Mouse (Mus musculus) MEL (cell line): ENCODE measurements at regions not wholly inside any gene's neighbourhood (a gene's known extent, or its start where the extent isn't known, plus 50 kb on each side); places are given as distances from the start of the nearest gene placed in this dataset.

ENCODE experiments used
- CTCF ChIP-seq, 3 experiments: IDR thresholded peaks in 2 of 3; conservative IDR thresholded peaks in 1 of 3; 2 replicates each; pipeline ENCODE4 v1.5.1; 2011 to 2012; ENCODE audit warnings: low read length in 3 of 3, low read depth in 2 of 3, mild to moderate bottlenecking in 2 of 3, improper control_type of control experiment in 1 of 3, inconsistent platforms in 1 of 3, mixed read lengths in 1 of 3, moderate library complexity in 1 of 3; ENCODE audit not compliant: control insufficient read depth in 1 of 3, insufficient read depth in 1 of 3, poor library complexity in 1 of 3, severe bottlenecking in 1 of 3
- UBTF ChIP-seq: IDR thresholded peaks from 2 replicates; pipeline ENCODE4 v1.6.1; 2012; ENCODE audit warnings: low read depth, mild to moderate bottlenecking, inconsistent platforms, low read length, improper control_type of control experiment, moderate library complexity, borderline replicate concordance; ENCODE audit not compliant: insufficient read depth
- USF2 ChIP-seq, 2 experiments: IDR thresholded peaks; 2 replicates each; pipeline ENCODE4 v1.6.1; 2011 to 2012; ENCODE audit warnings: improper control_type of control experiment in 2 of 2, low read length in 2 of 2, borderline replicate concordance in 1 of 2, inconsistent platforms in 1 of 2, low read depth in 1 of 2, mild to moderate bottlenecking in 1 of 2; ENCODE audit not compliant: insufficient read depth in 1 of 2
- ZNF384 ChIP-seq: IDR thresholded peaks from 2 replicates; pipeline ENCODE4 v1.6.1; 2012; ENCODE audit warnings: low read depth, mild to moderate bottlenecking, inconsistent platforms, low read length, improper control_type of control experiment

GRCm38 (mm10) chr6:31263821-31264220, 134.7 kb upstream of the Mkln1 start:
- no peak for TF ChIP-seq CTCF (IDR thresholded peaks at IDR 0.05 in 2 of 3, conservative IDR thresholded peaks at IDR 0.05 in 1 of 3; ENCODE audit: control insufficient read depth in 1 of 3, insufficient read depth in 1 of 3, low read depth in 2 of 3, low read length in 3 of 3, poor library complexity in 1 of 3, severe bottlenecking in 1 of 3)
- no peak for TF ChIP-seq USF2 (IDR thresholded peaks at IDR 0.05; ENCODE audit: borderline replicate concordance in 1 of 2, insufficient read depth in 1 of 2, low read depth in 1 of 2, low read length in 2 of 2)
- TF ChIP-seq ZNF384, result no peak
- TF ChIP-seq UBTF, result no peak
